Mouse (Mus musculus) cerebral cortex, adult 2 months (tissue): Measurements from ENCODE around the gene Rpp25.

Experiments used
- WGBS: fragments of 180-500 bp; shearing (Covaris S2); methylation state at CpG from one replicate; pipeline ENCODE4 v1.1.7; 2018; 5-methylcytosine and 5-hydroxymethylcytosine counted together

The Rpp25 gene

GRCm38 (mm10) chr9:57521056-57521911 is 17.5 kb downstream of the Rpp25 start, which contains the start of gene Cox5a:
TSS of gene Cox5a (plus strand) at chr9:57521274.
- under 1% methylated on average over 85 of the region's 95 CpGs for WGBS

DNA sequence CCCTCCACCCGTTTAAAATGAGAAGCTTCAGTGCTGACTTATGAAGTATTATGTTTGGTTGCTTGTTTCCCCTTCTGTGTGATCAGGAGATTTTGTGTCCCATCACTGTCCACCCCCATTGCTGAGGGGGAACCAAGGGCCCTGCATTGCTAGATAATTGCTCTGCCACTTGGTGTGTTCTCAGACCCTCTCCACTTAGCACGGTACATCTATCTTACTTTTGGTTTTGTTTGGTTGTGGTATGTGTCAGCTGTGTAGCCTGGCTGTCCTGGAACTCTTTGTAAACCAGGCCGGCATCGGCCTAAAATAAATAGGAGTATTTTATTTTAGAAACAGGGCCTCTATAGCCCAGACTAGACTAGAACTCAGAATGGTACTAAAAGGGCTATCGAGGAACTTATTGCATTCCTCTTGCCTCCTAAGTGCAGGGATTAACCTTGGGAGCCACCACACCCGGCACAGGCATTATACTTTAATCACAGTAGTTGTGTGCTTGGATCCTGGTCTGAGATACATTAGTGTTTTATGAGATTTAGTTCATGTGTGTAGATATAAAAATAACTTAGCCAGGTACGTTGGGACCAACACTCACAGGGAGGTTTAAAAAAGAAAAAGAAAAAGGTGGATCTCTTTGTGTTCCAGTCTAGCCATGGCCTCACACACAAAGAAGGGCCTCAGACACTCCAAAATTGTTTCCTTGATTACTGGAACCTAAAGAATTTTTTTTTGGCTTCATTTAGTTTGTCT is 18.5 kb downstream of the Rpp25 start:
- WGBS: 10% methylated on average over 7 of the region's 7 CpGs

GRCm38 (mm10) chr9:57522861-57523246 is 19.0 kb downstream of the Rpp25 start:
- WGBS: 61% methylated on average over 4 of the region's 4 CpGs

DNA sequence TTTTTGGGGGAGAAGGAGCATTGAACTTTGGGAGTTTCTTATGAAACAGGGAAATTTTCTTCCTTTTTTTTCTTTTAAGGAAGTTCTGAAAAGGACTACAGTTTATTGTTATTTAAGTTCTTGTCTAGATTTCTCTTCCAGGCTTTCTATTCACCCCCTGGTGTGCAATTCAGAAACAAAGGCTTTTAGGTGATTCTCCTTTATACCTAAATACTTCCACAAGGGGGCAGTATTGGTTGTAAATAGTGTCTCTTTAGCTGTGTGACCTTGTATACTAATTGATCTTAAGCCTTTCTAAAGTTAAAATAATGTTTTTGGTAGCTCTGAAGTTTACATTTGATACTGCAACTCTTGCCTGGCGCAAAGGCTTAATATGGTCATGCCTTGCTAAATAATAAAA is 19.9 kb downstream of the Rpp25 start:
- 82% methylated on average over 1 of the region's 1 CpGs for WGBS

DNA sequence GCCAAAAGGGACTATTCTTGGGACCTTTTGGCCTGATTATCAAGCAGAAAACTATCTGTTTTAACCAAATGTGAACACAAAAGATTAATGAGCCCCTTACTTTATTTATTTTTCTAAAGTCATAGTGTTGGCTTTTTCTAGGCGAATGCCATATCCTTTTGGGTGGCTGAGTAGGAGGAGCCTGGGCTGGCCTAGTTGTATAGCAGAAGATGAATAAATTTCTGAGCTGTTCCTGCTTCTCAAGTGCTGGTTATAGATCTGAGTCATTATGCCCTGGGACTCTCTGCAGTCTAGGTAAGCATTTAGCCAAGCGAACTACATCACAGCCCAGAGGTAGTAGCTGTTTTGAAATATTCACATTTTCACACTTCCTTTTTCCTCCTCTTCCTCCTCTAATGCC is 21.7 kb downstream of the Rpp25 start:
- WGBS: 27% methylated on average over 2 of the region's 2 CpGs

GRCm38 (mm10) chr9:57531946-57532345 is 28.1 kb downstream of the Rpp25 start:
- WGBS: 72% methylated on average over 1 of the region's 1 CpGs

DNA sequence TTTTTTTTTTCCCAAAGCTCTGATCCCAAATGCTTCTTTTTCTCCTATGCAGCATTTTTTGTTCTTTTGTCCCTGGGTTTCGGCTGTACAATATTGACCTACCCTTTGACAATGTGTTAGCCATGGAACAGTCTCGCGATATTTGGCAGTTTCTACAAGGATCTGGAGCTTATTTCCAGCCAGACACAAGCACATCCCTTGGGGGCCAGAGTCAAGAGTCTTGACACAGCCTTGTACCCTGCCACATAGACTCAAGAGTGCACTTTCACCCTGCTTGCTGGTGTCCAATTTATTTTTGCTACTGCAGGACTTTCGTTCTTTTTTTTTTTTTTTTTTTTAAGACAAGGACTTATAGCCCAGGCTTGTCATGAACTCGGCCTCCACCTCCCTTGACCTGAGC is 32.5 kb downstream of the Rpp25 start:
- WGBS: 73% methylated on average over 5 of the region's 5 CpGs

DNA sequence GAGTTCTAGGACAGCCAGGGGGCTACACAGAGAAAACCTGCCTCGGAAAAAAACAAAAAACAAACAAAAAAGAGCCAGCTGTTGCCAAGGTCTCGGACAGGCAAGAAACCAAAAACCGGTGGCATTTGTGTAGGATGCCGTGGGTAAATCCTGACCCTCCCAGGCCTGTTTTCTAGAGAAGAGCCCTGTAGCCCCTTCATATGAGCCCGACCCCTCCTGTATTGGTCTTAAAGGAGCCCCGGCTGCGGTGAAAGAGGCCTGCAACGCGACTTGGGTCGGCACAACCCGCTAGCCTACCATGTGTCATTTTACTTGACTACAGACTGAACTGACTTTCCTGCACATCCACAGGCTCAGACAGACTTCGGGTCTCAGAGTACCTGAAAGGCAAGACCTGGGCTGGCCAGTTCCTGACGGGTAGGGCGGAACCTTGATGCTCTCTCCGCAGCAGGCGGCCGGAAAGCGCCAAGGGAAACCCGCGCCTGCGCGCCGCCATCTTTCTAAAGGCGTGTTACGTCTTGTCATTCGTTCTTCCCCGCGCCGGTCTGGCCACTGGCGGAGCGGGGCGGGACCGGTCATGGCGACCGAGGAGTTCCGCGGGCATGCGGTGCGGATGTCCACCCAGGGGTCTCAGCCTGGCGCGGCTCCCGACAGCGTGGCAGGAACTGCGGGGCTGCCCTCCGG is 33.4 kb downstream of the Rpp25 start, which contains the start of gene Fam219b:
TSS of gene Fam219b (plus strand) at position 485 of the 684 bp plus-strand sequence.
- under 1% methylated on average over 45 of the region's 45 CpGs for WGBS

GRCm38 (mm10) chr9:57537728-57538181 is 33.9 kb downstream of the Rpp25 start:
- WGBS: under 1% methylated on average over 24 of the region's 24 CpGs

GRCm38 (mm10) chr9:57539550-57539949 is 35.7 kb downstream of the Rpp25 start:
- WGBS: 68% methylated on average over 2 of the region's 2 CpGs

DNA sequence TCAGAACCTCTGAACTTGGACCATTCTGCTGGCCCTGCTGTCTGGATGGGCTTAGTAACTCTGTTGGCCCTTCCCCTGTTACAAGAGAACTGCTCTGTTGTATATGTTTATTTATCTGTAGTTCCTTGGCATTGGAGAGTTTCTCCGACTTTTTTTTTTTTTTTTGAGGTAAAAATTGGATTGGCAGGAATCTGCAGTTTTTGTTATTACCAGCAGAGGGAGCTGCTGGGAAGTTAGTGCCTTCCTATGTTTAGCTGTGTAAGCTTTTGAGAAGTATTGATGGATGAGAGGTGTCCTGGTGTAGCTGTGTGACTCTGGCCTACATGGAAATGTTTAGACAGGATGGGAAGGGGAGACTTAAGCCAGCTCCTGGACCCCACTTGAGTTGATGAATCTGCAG is 37.5 kb downstream of the Rpp25 start:
- WGBS: 0% methylated on average over 1 of the region's 1 CpGs

DNA sequence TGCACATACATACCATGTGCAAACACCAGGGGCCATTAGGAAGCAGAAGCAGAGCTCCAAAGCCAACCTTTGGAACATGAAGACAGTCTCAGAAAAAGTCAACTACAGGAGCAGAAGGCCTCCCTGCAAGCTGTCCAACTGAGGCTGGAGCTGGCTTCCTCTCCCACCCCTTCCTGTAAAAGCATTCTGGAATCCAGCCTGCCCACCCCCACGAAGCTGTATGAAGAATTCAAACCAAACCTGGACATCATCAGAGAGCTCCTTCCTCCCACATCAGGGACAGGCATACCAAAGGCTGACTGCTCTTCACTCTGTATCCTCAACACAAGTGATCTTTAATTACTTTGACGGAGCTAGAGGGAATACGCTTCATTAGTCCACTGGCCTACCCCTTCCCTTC is 40.1 kb downstream of the Rpp25 start:
- WGBS: 38% methylated on average over 3 of the region's 3 CpGs

DNA sequence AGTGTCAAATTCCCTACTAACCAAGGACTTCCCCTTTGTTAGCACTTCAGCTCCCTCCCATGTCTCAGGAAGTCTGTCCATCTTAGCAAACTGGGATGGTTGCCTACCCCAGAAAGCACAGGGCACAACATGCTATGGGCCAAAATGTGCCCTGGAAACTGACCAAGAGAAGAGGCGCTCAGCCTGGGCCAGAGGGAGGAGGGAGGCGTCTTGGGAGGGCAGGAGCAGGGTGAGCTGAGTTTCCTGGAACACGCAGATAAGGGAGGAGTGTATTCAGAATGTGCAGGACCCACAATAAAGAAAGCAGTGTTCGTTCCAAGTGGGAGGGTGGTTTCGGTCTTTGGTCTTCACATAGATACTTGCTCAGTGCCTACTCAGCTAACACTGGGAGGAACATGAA is 43.5 kb downstream of the Rpp25 start:
- WGBS: 55% methylated on average over 5 of the region's 5 CpGs

DNA sequence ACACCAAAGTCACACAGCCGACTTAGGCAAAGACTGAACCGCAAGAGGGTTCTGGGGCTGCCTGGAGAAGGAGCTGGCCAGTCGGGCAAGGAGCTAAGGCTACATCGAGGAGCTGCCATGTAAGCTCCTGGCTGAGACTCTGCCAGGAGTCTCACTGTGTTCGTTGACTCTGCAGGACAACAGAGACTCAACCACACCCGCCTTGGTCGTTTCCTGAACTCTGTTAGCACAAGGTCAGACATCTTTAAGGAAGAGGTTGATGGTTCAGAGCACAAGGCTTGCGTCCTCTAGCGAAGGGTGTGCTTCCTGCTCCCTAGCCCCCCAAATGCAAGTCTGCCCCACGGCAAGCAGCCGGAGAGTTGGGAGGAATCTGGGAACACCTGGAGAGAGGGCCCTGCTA is 44.0 kb downstream of the Rpp25 start:
- 85% methylated on average over 11 of the region's 11 CpGs for WGBS

GRCm38 (mm10) chr9:57549186-57549585 is 45.4 kb downstream of the Rpp25 start:
- WGBS: 68% methylated on average over 4 of the region's 4 CpGs

GRCm38 (mm10) chr9:57550126-57550862 is 46.5 kb downstream of the Rpp25 start:
- WGBS: 86% methylated on average over 11 of the region's 11 CpGs

- under 1% methylated on average over 28 of the region's 28 CpGs for WGBS
Measured at GRCm38 (mm10) chr9:57552139-57552887, 48.5 kb downstream of the Rpp25 start, which contains the start of gene Mpi. TSS of gene Mpi (minus strand) at chr9:57552763.

DNA sequence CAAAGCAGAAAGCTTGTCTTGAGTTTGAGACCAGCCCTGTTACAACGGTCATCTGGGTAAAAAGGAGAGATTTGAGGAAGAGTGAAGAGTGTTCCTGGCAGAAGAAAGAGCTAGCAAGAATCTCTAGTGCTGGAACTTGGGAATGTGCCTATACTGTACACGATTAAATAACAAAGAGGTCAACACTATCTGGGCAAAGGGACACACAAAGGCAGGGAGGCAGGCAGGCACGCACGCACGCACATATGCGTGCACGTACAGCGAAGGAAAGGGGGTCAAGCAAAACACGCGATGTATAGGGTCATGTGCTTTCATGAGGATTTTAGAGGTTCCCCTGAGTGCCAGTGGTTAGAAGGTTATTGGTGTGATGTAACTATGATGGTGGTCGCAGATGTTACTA is 49.3 kb downstream of the Rpp25 start:
- 80% methylated on average over 11 of the region's 11 CpGs for WGBS

GRCm38 (mm10) chr9:57554753-57555152 is 50.9 kb downstream of the Rpp25 start:
- WGBS: 78% methylated on average over 3 of the region's 3 CpGs
